Comparison of ENCODE assay signal across 17 mouse cellular contexts in the genomic region with DNA sequence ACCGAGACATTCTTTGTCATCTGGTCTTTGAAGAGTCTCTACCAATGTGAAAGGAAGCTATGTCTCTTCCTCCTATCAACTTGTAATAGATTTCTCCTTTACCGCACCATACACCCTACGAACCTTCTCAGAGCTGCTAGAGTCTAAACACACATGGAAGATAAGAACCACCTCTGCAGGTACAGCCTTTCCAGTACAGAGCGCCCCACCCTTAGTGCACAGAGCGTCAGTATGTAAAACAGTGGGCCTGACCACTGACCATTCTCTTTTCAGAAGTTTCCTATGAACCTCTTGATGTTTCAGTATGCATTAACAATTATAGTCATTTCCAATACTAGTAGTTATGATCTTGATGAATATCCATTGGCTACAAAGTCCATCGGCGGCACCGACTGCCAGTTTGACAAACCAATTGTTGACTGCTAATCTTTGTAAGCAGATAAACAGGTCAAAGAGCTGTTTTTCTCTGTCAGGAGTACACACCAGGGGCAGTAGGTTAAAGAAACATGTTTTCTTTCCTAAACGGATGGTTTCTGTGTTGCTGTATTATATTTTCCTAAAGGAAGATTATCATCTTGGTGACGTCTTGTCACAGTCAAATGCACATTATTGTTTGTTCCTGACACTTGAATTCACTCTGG.
"Had no signal": no experiment of that assay in that cellular context is flagged by ENCODE, and none has a peak within 500 bp of the region (broad histone marks: within the 10 kb centered on the region; RNA-seq: fewer than 3 reads in every experiment).

No protein-coding gene starts in this region.

- H3K4me3 ChIP-seq: limb, embryonic 13.5 days; liver, embryonic 13.5 days; midbrain, embryonic 10.5 days; myocyte; neural tube, embryonic 15.5 days had no signal

- DNase-seq: kidney, adult 9 months; kidney, postnatal 36 days; left cerebral cortex, postnatal 4 days; liver, embryonic 13.5 days; lung, adult 18-20 months; lung, postnatal 36 days; right cerebral cortex, adult 18-20 months; right cerebral cortex, postnatal 25 days; thymus, adult 18-20 months; thymus, postnatal 14 days had no signal

- H3K9ac ChIP-seq: limb, embryonic 13.5 days; liver, embryonic 13.5 days; neural tube, embryonic 15.5 days had no signal

- H3K27me3 ChIP-seq: limb, embryonic 13.5 days; liver, embryonic 13.5 days; neural tube, embryonic 15.5 days had no signal

- ATAC-seq: hindbrain, embryonic 16.5 days; lung, postnatal 0 days had no signal

- H3K4me2 ChIP-seq: limb, embryonic 13.5 days; liver, embryonic 13.5 days; neural tube, embryonic 15.5 days had no signal

- H3K9me3 ChIP-seq: limb, embryonic 13.5 days; liver, embryonic 13.5 days; midbrain, embryonic 10.5 days; neural tube, embryonic 15.5 days had no signal

- H3K4me1 ChIP-seq: limb, embryonic 13.5 days; liver, embryonic 13.5 days; neural tube, embryonic 15.5 days had no signal

- H3K27ac ChIP-seq: kidney, postnatal 0 days; limb, embryonic 13.5 days; liver, embryonic 13.5 days; midbrain, embryonic 10.5 days; neural tube, embryonic 15.5 days had no signal

- H3K36me3 ChIP-seq: limb, embryonic 13.5 days; liver, embryonic 13.5 days; midbrain, embryonic 10.5 days; neural tube, embryonic 15.5 days had no signal
